Mouse (Mus musculus): ENCODE data around the gene Nwd1. TPM values are rescaled to one million over a fixed set of nuclear protein-coding genes. Genes with fewer than 3 reads are reported as not detected.

The Nwd1 gene
- total and polyA plus RNA-seq, 2 experiments: not detected

DNA sequence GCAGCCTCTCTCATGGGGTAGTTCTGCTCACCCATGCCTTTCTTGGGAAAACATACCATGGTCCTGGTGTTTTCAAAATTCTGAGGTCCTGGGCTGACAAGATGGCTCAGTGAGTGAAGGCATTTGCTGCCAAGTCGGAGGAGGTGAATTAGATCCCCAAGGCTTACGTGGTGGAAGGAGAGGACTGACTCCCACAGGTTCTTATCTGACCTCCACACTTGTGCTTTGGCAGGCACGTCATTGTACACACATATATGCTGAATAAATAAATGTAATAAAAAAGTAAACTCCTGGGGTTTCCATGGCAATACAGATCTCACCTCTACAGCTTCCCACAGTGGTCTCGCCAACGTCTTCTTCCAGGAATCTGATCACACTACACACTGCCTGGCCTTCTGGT, 70.1 kb downstream of the Nwd1 start:
- Histone ChIP-seq H3K9ac (ENCODE audit: low read depth, low read length) (no peak overlapping the region), H3K4me1 (ENCODE audit: control insufficient read depth, insufficient read depth, low read length) (no peaks in the 10 kb centered on the region), H3K4me3 (ENCODE audit: insufficient read depth, low read depth, low read length) (no peak overlapping the region), H3K36me3 (ENCODE audit: control insufficient read depth, insufficient read depth, low read length) (no peaks in the 10 kb centered on the region), H3K79me2 (ENCODE audit: control insufficient read depth, insufficient read depth, low read length) (no peaks in the 10 kb centered on the region), H3K27ac (replicated peaks; ENCODE audit: insufficient read depth, low read depth, low read length) (no peak overlapping the region), H3K27me3 (ENCODE audit: control insufficient read depth, insufficient read depth, low read length) (no peaks in the 10 kb centered on the region)
- 86% methylated on average over 5 of the region's 5 CpGs for WGBS
- DNase-seq (ENCODE audit: extremely low read depth, low read depth, low spot score): no peak
- TF ChIP-seq POLR2A (IDR thresholded peaks at IDR 0.05; ENCODE audit: extremely low read depth, insufficient read depth, low read length): no peak
- no peak for TF ChIP-seq CTCF (IDR thresholded peaks at IDR 0.05; ENCODE audit: low read depth, low read length)

- TF ChIP-seq POLR2A (IDR thresholded peaks at IDR 0.05; ENCODE audit: extremely low read depth, insufficient read depth, low read length): no peak
- TF ChIP-seq CTCF (IDR thresholded peaks at IDR 0.05; ENCODE audit: low read depth, low read length): no peak
- Histone ChIP-seq H3K36me3 (ENCODE audit: control insufficient read depth, insufficient read depth, low read length) (0 out of 2 replicates have a peak, but pooled peaks cover 1% of the 10 kb centered on the region), H3K27ac (replicated peaks; ENCODE audit: insufficient read depth, low read depth, low read length) (no peak overlapping the region), H3K27me3 (ENCODE audit: control insufficient read depth, insufficient read depth, low read length) (no peaks in the 10 kb centered on the region), H3K79me2 (ENCODE audit: control insufficient read depth, insufficient read depth, low read length) (peaks cover 4% of the 10 kb centered on the region; the same call in 1 of the 2 replicates), H3K4me1 (ENCODE audit: control insufficient read depth, insufficient read depth, low read length) (peaks cover 5% of the 10 kb centered on the region; the same call in 1 of the 2 replicates), H3K4me3 (ENCODE audit: insufficient read depth, low read depth, low read length) (no peak overlapping the region), H3K9ac (ENCODE audit: low read depth, low read length) (no peak overlapping the region)
- 7% methylated on average over 1 of the region's 1 CpGs for WGBS
- no peak for DNase-seq (ENCODE audit: extremely low read depth, low read depth, low spot score)
Observed at GRCm38 (mm10) chr8:72720541-72720940, 74.0 kb downstream of the Nwd1 start.

DNA sequence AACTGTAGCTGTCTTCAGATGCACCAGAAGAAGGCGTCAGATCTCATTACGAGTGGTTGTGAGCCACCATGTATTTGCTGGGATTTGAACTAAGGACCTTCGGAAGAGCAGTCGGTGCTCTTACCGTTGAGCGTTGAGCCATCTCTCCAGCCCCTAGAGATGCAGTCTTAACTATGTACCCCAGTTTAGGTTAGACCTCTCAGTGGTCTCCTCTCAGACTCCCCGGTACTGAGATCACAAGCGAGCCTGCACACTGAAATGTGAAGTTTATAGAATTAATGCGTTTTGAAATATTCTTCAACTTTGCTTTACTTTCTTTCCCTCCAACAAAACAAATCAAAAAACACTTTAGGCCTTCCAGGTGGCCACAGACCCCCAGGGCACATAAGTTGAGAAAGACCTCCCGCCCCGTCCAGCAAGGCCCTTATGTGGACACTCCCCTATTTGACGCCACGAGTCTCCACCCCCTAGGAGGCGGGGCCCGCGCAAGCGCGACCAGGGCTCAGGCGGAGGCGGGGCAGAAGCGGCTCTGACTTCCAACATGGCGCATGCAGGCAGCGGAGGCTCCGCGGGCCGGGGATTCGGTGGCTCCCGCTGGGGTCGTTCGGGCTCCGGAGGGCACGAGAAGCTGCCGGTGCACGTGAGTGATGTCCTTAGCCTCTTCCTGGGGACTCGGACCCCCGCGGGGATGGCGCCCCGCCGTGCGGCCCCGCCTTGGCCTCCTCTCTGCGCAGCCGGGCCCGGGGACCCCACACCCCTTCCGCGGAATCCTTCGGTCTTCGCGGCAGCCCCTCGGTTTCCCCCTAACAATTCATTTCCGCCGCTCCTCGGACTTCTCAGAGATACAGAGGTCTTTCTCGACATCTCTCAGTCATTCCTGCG, 76.5 kb downstream of the Nwd1 start, which contains the start of gene Sin3b:
Sin3b (plus strand) TSS at position 517 of the 882 bp plus-strand sequence.
- TF ChIP-seq POLR2A (IDR thresholded peaks at IDR 0.05; ENCODE audit: extremely low read depth, insufficient read depth, low read length) (peak; percentile 86), CTCF (IDR thresholded peaks at IDR 0.05; ENCODE audit: low read depth, low read length) (no peak)
- Histone ChIP-seq H3K27me3 (ENCODE audit: control insufficient read depth, insufficient read depth, low read length) (no peaks in the 10 kb centered on the region), H3K4me1 (ENCODE audit: control insufficient read depth, insufficient read depth, low read length) (peaks cover 5% of the 10 kb centered on the region; the same call in 1 of the 2 replicates), H3K4me3 (ENCODE audit: insufficient read depth, low read depth, low read length) (peak within 1 kb of the TSS; percentile 93), H3K36me3 (ENCODE audit: control insufficient read depth, insufficient read depth, low read length) (peaks cover 7% of the 10 kb centered on the region), H3K27ac (replicated peaks; ENCODE audit: insufficient read depth, low read depth, low read length) (0 out of 2 replicates have a peak within 1 kb of the TSS, but pooled peaks have one; percentile 24), H3K79me2 (ENCODE audit: control insufficient read depth, insufficient read depth, low read length) (peaks cover 4% of the 10 kb centered on the region; the same call in 1 of the 2 replicates), H3K9ac (ENCODE audit: low read depth, low read length) (peak within 1 kb of the TSS; percentile 94)
- WGBS: 14% methylated on average over 56 of the region's 56 CpGs
- DNase-seq (ENCODE audit: extremely low read depth, low read depth, low spot score): peak; percentile 74

- H3K27ac ChIP-seq (replicated peaks; ENCODE audit: insufficient read depth, low read depth, low read length): no peak overlapping the region
Observed at GRCm38 (mm10) chr8:72723651-72724001, 77.1 kb downstream of the Nwd1 start.

GRCm38 (mm10) chr8:72728636-72729035, 82.1 kb downstream of the Nwd1 start:
- no peak for DNase-seq (ENCODE audit: extremely low read depth, low read depth, low spot score)
- no peak overlapping the region for H3K9ac ChIP-seq (ENCODE audit: low read depth, low read length)
- peaks cover 44% of the 10 kb centered on the region for H3K36me3 ChIP-seq (ENCODE audit: control insufficient read depth, insufficient read depth, low read length)
- 80% methylated on average over 1 of the region's 1 CpGs for WGBS
- peaks cover 2% of the 10 kb centered on the region; the same call in 1 of the 2 replicates for H3K79me2 ChIP-seq (ENCODE audit: control insufficient read depth, insufficient read depth, low read length)
- H3K4me1 ChIP-seq (ENCODE audit: control insufficient read depth, insufficient read depth, low read length): peaks cover 5% of the 10 kb centered on the region; the same call in 1 of the 2 replicates
- TF ChIP-seq CTCF (IDR thresholded peaks at IDR 0.05; ENCODE audit: low read depth, low read length): no peak
- no peak for TF ChIP-seq POLR2A (IDR thresholded peaks at IDR 0.05; ENCODE audit: extremely low read depth, insufficient read depth, low read length)
- no peak overlapping the region for H3K4me3 ChIP-seq (ENCODE audit: insufficient read depth, low read depth, low read length)
- no peak overlapping the region for H3K27ac ChIP-seq (replicated peaks; ENCODE audit: insufficient read depth, low read depth, low read length)
- no peaks in the 10 kb centered on the region for H3K27me3 ChIP-seq (ENCODE audit: control insufficient read depth, insufficient read depth, low read length)

More at GRCm38 (mm10) chr8:72723651-72724001, 77.1 kb downstream of the Nwd1 start:
- Histone ChIP-seq H3K9ac (ENCODE audit: low read depth, low read length) (peak overlapping the region; percentile 94), H3K4me1 (ENCODE audit: control insufficient read depth, insufficient read depth, low read length) (peaks cover 5% of the 10 kb centered on the region; the same call in 1 of the 2 replicates), H3K36me3 (ENCODE audit: control insufficient read depth, insufficient read depth, low read length) (peaks cover 8% of the 10 kb centered on the region), H3K79me2 (ENCODE audit: control insufficient read depth, insufficient read depth, low read length) (peaks cover 4% of the 10 kb centered on the region; the same call in 1 of the 2 replicates), H3K4me3 (ENCODE audit: insufficient read depth, low read depth, low read length) (peak overlapping the region; percentile 93), H3K27me3 (ENCODE audit: control insufficient read depth, insufficient read depth, low read length) (no peaks in the 10 kb centered on the region)
- DNase-seq (ENCODE audit: extremely low read depth, low read depth, low spot score): no peak
- TF ChIP-seq CTCF (IDR thresholded peaks at IDR 0.05; ENCODE audit: low read depth, low read length): no peak
- TF ChIP-seq POLR2A (IDR thresholded peaks at IDR 0.05; ENCODE audit: extremely low read depth, insufficient read depth, low read length): no peak
- under 1% methylated on average over 30 of the region's 30 CpGs for WGBS
